Mouse (Mus musculus): ENCODE measurements around the gene Zfp12. TPM values are rescaled to one million over a fixed set of nuclear protein-coding genes. Genes with fewer than 3 reads are reported as not detected.
A peak's percentile ranks its signal among the peaks of the same experiment; 100 is the strongest.
"Not testable (repeated sequence)": the region's sequence is repeated elsewhere in the genome, so short reads cannot be mapped to it uniquely, and the experiment has no call there.

The Zfp12 gene
- 16.3 and 19.7 TPM in 2 replicates for polyA plus RNA-seq (2015; fragmentation: Nextera tagmentation; extraction: Ambion mirVana)

GRCm38 (mm10) chr5:143235028-143235693 lies at the start of gene Zfp12:
Gene Zfp12, plus strand, starts transcription at chr5:143235163.
- no peaks in the 10 kb centered on the region for H3K9me3 ChIP-seq (ENCODE audit: low read length)
- H3K4me2 ChIP-seq (replicated peaks; ENCODE audit: low read depth, low read length) = peak within 1 kb of the TSS; percentile 91
- H3K27me3 ChIP-seq (ENCODE audit: insufficient read depth, low read length) = no peaks in the 10 kb centered on the region
- peak within 1 kb of the TSS; percentile 90 for H3K9ac ChIP-seq (replicated peaks; ENCODE audit: low read length)
- H3K27ac ChIP-seq (ENCODE audit: low read length) = peak within 1 kb of the TSS; percentile 97
- H3K4me1 ChIP-seq (ENCODE audit: insufficient read depth, low read length) = peaks cover 16% of the 10 kb centered on the region
- H3K36me3 ChIP-seq (ENCODE audit: insufficient read depth, low read length) = peaks cover 19% of the 10 kb centered on the region
- under 1% methylated on average over 58 of the region's 58 CpGs for WGBS
- peak; percentile 98 for ATAC-seq (ENCODE audit: low FRiP score, low TSS enrichment)
- H3K4me3 ChIP-seq (ENCODE audit: low read length) = peak within 1 kb of the TSS; percentile 84

- ATAC-seq (ENCODE audit: low FRiP score, low TSS enrichment); H3K4me2 ChIP-seq (replicated peaks; ENCODE audit: low read depth, low read length); H3K4me1 ChIP-seq (ENCODE audit: insufficient read depth, low read length); H3K36me3 ChIP-seq (ENCODE audit: insufficient read depth, low read length); H3K4me3 ChIP-seq (ENCODE audit: low read length); H3K9ac ChIP-seq (replicated peaks; ENCODE audit: low read length); H3K9me3 ChIP-seq (ENCODE audit: low read length); H3K27ac ChIP-seq (ENCODE audit: low read length); H3K27me3 ChIP-seq (ENCODE audit: insufficient read depth, low read length): not testable (repeated sequence)
- no CpG with 5 or more reads among the region's 1 CpGs for WGBS
Observed at GRCm38 (mm10) chr5:143188014-143188413, 46.9 kb upstream of the Zfp12 start.

- Histone ChIP-seq H3K4me3 (ENCODE audit: low read length) (no peak overlapping the region), H3K36me3 (ENCODE audit: insufficient read depth, low read length) (no peaks in the 10 kb centered on the region), H3K4me2 (replicated peaks; ENCODE audit: low read depth, low read length) (no peak overlapping the region), H3K4me1 (ENCODE audit: insufficient read depth, low read length) (no peaks in the 10 kb centered on the region), H3K27me3 (ENCODE audit: insufficient read depth, low read length) (no peaks in the 10 kb centered on the region), H3K9me3 (ENCODE audit: low read length) (no peaks in the 10 kb centered on the region), H3K27ac (ENCODE audit: low read length) (no peak overlapping the region), H3K9ac (replicated peaks; ENCODE audit: low read length) (no peak overlapping the region)
- ATAC-seq (ENCODE audit: low FRiP score, low TSS enrichment) = no peak
- WGBS = 86% methylated on average over 8 of the region's 8 CpGs
Observed at GRCm38 (mm10) chr5:143192806-143193205, 42.2 kb upstream of the Zfp12 start.

GRCm38 (mm10) chr5:143194747-143195146 lies 40.2 kb upstream of the Zfp12 start:
- whole genome bisulfite sequencing = 71% methylated on average over 8 of the region's 8 CpGs
- not testable (repeated sequence) for H3K4me2 ChIP-seq (replicated peaks; ENCODE audit: low read depth, low read length); H3K9me3 ChIP-seq (ENCODE audit: low read length); H3K4me3 ChIP-seq (ENCODE audit: low read length); H3K36me3 ChIP-seq (ENCODE audit: insufficient read depth, low read length); H3K27me3 ChIP-seq (ENCODE audit: insufficient read depth, low read length); H3K9ac ChIP-seq (replicated peaks; ENCODE audit: low read length); H3K4me1 ChIP-seq (ENCODE audit: insufficient read depth, low read length); ATAC-seq (ENCODE audit: low FRiP score, low TSS enrichment); H3K27ac ChIP-seq (ENCODE audit: low read length)

- no peaks in the 10 kb centered on the region for H3K9me3 ChIP-seq (ENCODE audit: low read length)
- no peaks in the 10 kb centered on the region for H3K27me3 ChIP-seq (ENCODE audit: insufficient read depth, low read length)
- H3K27ac ChIP-seq (ENCODE audit: low read length) = no peak overlapping the region
- no peaks in the 10 kb centered on the region for H3K4me1 ChIP-seq (ENCODE audit: insufficient read depth, low read length)
- H3K4me3 ChIP-seq (ENCODE audit: low read length) = no peak overlapping the region
- no peak overlapping the region for H3K4me2 ChIP-seq (replicated peaks; ENCODE audit: low read depth, low read length)
- no peak for ATAC-seq (ENCODE audit: low FRiP score, low TSS enrichment)
- no peak overlapping the region for H3K9ac ChIP-seq (replicated peaks; ENCODE audit: low read length)
- no peaks in the 10 kb centered on the region for H3K36me3 ChIP-seq (ENCODE audit: insufficient read depth, low read length)
- WGBS = 58% methylated on average over 2 of the region's 2 CpGs
Observed at GRCm38 (mm10) chr5:143195166-143195565, 39.8 kb upstream of the Zfp12 start.

GRCm38 (mm10) chr5:143196506-143196905 lies 38.5 kb upstream of the Zfp12 start:
- Histone ChIP-seq H3K27me3 (ENCODE audit: insufficient read depth, low read length) (no peaks in the 10 kb centered on the region), H3K4me3 (ENCODE audit: low read length) (no peak overlapping the region), H3K4me2 (replicated peaks; ENCODE audit: low read depth, low read length) (no peak overlapping the region), H3K9ac (replicated peaks; ENCODE audit: low read length) (no peak overlapping the region), H3K4me1 (ENCODE audit: insufficient read depth, low read length) (no peaks in the 10 kb centered on the region), H3K27ac (ENCODE audit: low read length) (no peak overlapping the region), H3K9me3 (ENCODE audit: low read length) (no peaks in the 10 kb centered on the region), H3K36me3 (ENCODE audit: insufficient read depth, low read length) (no peaks in the 10 kb centered on the region)
- 83% methylated on average over 4 of the region's 4 CpGs for WGBS
- no peak for ATAC-seq (ENCODE audit: low FRiP score, low TSS enrichment)

GRCm38 (mm10) chr5:143205015-143205414 lies 29.9 kb upstream of the Zfp12 start:
- ATAC-seq (ENCODE audit: low FRiP score, low TSS enrichment) = no peak
- H3K4me1 ChIP-seq (ENCODE audit: insufficient read depth, low read length) = no peaks in the 10 kb centered on the region
- H3K27ac ChIP-seq (ENCODE audit: low read length) = no peak overlapping the region
- H3K4me3 ChIP-seq (ENCODE audit: low read length) = no peak overlapping the region
- H3K9me3 ChIP-seq (ENCODE audit: low read length) = peaks cover 5% of the 10 kb centered on the region
- no peaks in the 10 kb centered on the region for H3K27me3 ChIP-seq (ENCODE audit: insufficient read depth, low read length)
- no peaks in the 10 kb centered on the region for H3K36me3 ChIP-seq (ENCODE audit: insufficient read depth, low read length)
- 76% methylated on average over 3 of the region's 3 CpGs for WGBS
- no peak overlapping the region for H3K4me2 ChIP-seq (replicated peaks; ENCODE audit: low read depth, low read length)
- H3K9ac ChIP-seq (replicated peaks; ENCODE audit: low read length) = no peak overlapping the region

- no peak for ATAC-seq (ENCODE audit: low FRiP score, low TSS enrichment)
- Histone ChIP-seq H3K27me3 (ENCODE audit: insufficient read depth, low read length) (no peaks in the 10 kb centered on the region; the same call in 1 of the 2 replicates), H3K9ac (replicated peaks; ENCODE audit: low read length) (no peak overlapping the region), H3K27ac (ENCODE audit: low read length) (no peak overlapping the region), H3K4me1 (ENCODE audit: insufficient read depth, low read length) (no peaks in the 10 kb centered on the region), H3K4me2 (replicated peaks; ENCODE audit: low read depth, low read length) (no peak overlapping the region), H3K9me3 (ENCODE audit: low read length) (peaks cover 1% of the 10 kb centered on the region), H3K36me3 (ENCODE audit: insufficient read depth, low read length) (no peaks in the 10 kb centered on the region), H3K4me3 (ENCODE audit: low read length) (no peak overlapping the region)
- WGBS = 57% methylated on average over 2 of the region's 2 CpGs
Observed at GRCm38 (mm10) chr5:143213832-143214231, 21.1 kb upstream of the Zfp12 start.

- H3K36me3 ChIP-seq (ENCODE audit: insufficient read depth, low read length) = no peaks in the 10 kb centered on the region
- ATAC-seq (ENCODE audit: low FRiP score, low TSS enrichment) = no peak
- no peak overlapping the region for H3K4me2 ChIP-seq (replicated peaks; ENCODE audit: low read depth, low read length)
- no peaks in the 10 kb centered on the region for H3K27me3 ChIP-seq (ENCODE audit: insufficient read depth, low read length)
- no peak overlapping the region for H3K9ac ChIP-seq (replicated peaks; ENCODE audit: low read length)
- H3K27ac ChIP-seq (ENCODE audit: low read length) = no peak overlapping the region
- no peak overlapping the region for H3K4me3 ChIP-seq (ENCODE audit: low read length)
- H3K4me1 ChIP-seq (ENCODE audit: insufficient read depth, low read length) = no peaks in the 10 kb centered on the region
- 74% methylated on average over 5 of the region's 5 CpGs for WGBS
- H3K9me3 ChIP-seq (ENCODE audit: low read length) = no peaks in the 10 kb centered on the region
Observed at GRCm38 (mm10) chr5:143220996-143221395, 14.0 kb upstream of the Zfp12 start.

GRCm38 (mm10) chr5:143222287-143222686 lies 12.7 kb upstream of the Zfp12 start:
- 88% methylated on average over 1 of the region's 1 CpGs for WGBS
- ATAC-seq (ENCODE audit: low FRiP score, low TSS enrichment) = no peak
- H3K4me1 ChIP-seq (ENCODE audit: insufficient read depth, low read length) = no peaks in the 10 kb centered on the region
- H3K27me3 ChIP-seq (ENCODE audit: insufficient read depth, low read length) = no peaks in the 10 kb centered on the region
- no peak overlapping the region for H3K27ac ChIP-seq (ENCODE audit: low read length)
- H3K9me3 ChIP-seq (ENCODE audit: low read length) = no peaks in the 10 kb centered on the region
- H3K4me2 ChIP-seq (replicated peaks; ENCODE audit: low read depth, low read length) = no peak overlapping the region
- no peak overlapping the region for H3K4me3 ChIP-seq (ENCODE audit: low read length)
- no peak overlapping the region for H3K9ac ChIP-seq (replicated peaks; ENCODE audit: low read length)
- H3K36me3 ChIP-seq (ENCODE audit: insufficient read depth, low read length) = no peaks in the 10 kb centered on the region
